Mouse (Mus musculus) thymus, adult 2 months (tissue): ENCODE results near the gene Atp1b1. TPM values are rescaled to one million over a fixed set of nuclear protein-coding genes. Genes with fewer than 3 reads are reported as not detected.

Experiments
- DNase-seq: peaks from one replicate; pipeline ENCODE4 v3.0.0; 2021
- H3K27ac ChIP-seq: fragments of 200-500 bp; 2 replicates; pipeline ENCODE4 v1.5.1; 2012; ENCODE audit warnings: low read length, control low read depth; ENCODE audit not compliant: control insufficient read depth, insufficient read depth
- H3K27me3 ChIP-seq: fragments of 200-500 bp; 2 replicates; pipeline ENCODE4 v1.6.1; 2012; ENCODE audit warnings: mild to moderate bottlenecking, low read length, moderate library complexity, mixed read lengths; ENCODE audit not compliant: control insufficient read depth, insufficient read depth
- H3K36me3 ChIP-seq: fragments of 200-500 bp; 2 replicates; pipeline ENCODE4 v1.6.1; 2012; ENCODE audit warnings: mild to moderate bottlenecking, low read length, moderate library complexity; ENCODE audit not compliant: control insufficient read depth, insufficient read depth
- H3K4me1 ChIP-seq: fragments of 200-500 bp; replicated peaks from 2 replicates; pipeline ENCODE4 v1.6.1; 2012; ENCODE audit warnings: low read length; ENCODE audit not compliant: control insufficient read depth, insufficient read depth
- H3K4me3 ChIP-seq: fragments of 200-500 bp; 2 replicates; pipeline ENCODE4 v1.5.1; 2012; ENCODE audit warnings: mild to moderate bottlenecking, low read length, control low read depth, moderate library complexity; ENCODE audit not compliant: control insufficient read depth, insufficient read depth
- CTCF ChIP-seq: fragments of 200-500 bp; IDR thresholded peaks from 2 replicates; pipeline ENCODE4 v1.5.1; 2012; ENCODE audit warnings: mild to moderate bottlenecking, control low read depth, low read length, moderate library complexity, borderline replicate concordance; ENCODE audit not compliant: control insufficient read depth, poor library complexity, insufficient read depth; ENCODE audit errors: extremely low read depth
- POLR2A ChIP-seq: fragments of 200-500 bp; IDR thresholded peaks from 2 replicates; pipeline ENCODE4 v1.6.1; 2012; ENCODE audit warnings: mild to moderate bottlenecking, low read length, control low read depth, moderate library complexity; ENCODE audit not compliant: control insufficient read depth, poor library complexity, insufficient read depth; ENCODE audit errors: extremely low read depth
- WGBS: fragments of 180-500 bp; shearing (Covaris S2); methylation state at CpG from one replicate; pipeline ENCODE4 v1.1.7; 2018; 5-methylcytosine and 5-hydroxymethylcytosine counted together
- polyA plus RNA-seq: library from polyadenylated mRNA; depleted of rRNA; stranded (reverse); fragments of >200 nt; gene quantifications from 2 replicates; pipeline ENCODE4 v1.2.3, GENCODE M21; 2012

Atp1b1 gene
- polyA plus RNA-seq, 1 experiment = 56.5 TPM

DNA sequence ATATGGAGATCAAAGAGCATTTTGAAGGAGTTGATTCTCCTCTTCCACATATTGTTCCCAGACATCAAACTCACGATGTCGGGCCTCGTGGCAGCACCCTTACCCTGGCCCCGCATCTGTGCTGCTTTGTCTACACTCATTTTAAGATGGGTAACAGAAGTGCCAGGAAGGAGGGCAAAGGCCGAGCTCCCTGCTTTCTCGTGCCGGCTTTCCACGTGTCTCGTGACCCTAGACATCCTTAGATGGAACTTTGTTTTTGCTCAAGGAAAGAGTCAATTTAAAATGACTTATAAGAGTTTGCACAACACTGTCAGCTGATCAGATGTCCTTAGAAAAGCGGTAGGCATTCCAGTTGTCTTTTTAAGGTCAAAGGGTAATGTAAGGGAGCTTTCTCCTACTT lies 39.8 kb downstream of the Atp1b1 start:
- TF ChIP-seq POLR2A (no peak), CTCF (no peak)
- DNase-seq = no peak
- no peaks in the 10 kb centered on the region for H3K27me3 ChIP-seq
- H3K4me3 ChIP-seq = no peak overlapping the region
- peaks cover 6% of the 10 kb centered on the region for H3K4me1 ChIP-seq
- 97% methylated on average over 10 of the region's 10 CpGs for WGBS
- H3K36me3 ChIP-seq = no peaks in the 10 kb centered on the region
- no peak overlapping the region for H3K27ac ChIP-seq

DNA sequence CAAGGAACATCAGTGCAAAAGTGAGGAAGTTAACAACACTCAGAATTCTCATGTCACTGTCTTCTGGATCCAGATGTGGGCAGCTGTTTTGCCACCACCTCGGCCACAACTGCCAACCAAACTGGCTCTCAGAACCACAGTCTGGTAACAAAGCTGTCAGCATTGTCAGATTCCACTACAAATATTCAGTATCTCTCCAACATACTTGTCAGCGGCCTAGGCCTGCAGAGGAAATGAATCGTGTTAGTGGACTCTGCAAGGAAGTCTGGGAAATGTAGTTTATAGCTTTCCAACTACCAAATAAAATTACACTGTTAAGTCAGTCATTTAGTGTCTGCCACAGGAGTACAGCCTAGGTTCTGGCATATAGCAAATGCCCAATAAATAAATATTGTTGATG lies 40.6 kb downstream of the Atp1b1 start:
- Histone ChIP-seq H3K36me3 (no peaks in the 10 kb centered on the region), H3K27me3 (no peaks in the 10 kb centered on the region), H3K27ac (no peak overlapping the region), H3K4me1 (peaks cover 10% of the 10 kb centered on the region), H3K4me3 (no peak overlapping the region)
- 27% methylated on average over 3 of the region's 3 CpGs for WGBS
- no peak for DNase-seq
- TF ChIP-seq POLR2A = no peak
- no peak for TF ChIP-seq CTCF

GRCm38 (mm10) chr1:164416692-164417394 lies 41.3 kb downstream of the Atp1b1 start:
- Histone ChIP-seq H3K4me1 (peaks cover 10% of the 10 kb centered on the region), H3K27me3 (no peaks in the 10 kb centered on the region), H3K27ac (no peak overlapping the region), H3K36me3 (no peaks in the 10 kb centered on the region), H3K4me3 (no peak overlapping the region)
- no peak for TF ChIP-seq CTCF
- TF ChIP-seq POLR2A = no peak
- no peak for DNase-seq
- 94% methylated on average over 12 of the region's 12 CpGs for WGBS

GRCm38 (mm10) chr1:164415347-164415751 lies 42.8 kb downstream of the Atp1b1 start:
- Histone ChIP-seq H3K36me3 (no peaks in the 10 kb centered on the region), H3K4me1 (peaks cover 10% of the 10 kb centered on the region), H3K27ac (no peak overlapping the region), H3K4me3 (no peak overlapping the region), H3K27me3 (no peaks in the 10 kb centered on the region)
- WGBS = 97% methylated on average over 2 of the region's 2 CpGs
- no peak for TF ChIP-seq CTCF
- no peak for TF ChIP-seq POLR2A
- no peak for DNase-seq

GRCm38 (mm10) chr1:164413608-164414007 lies 44.5 kb downstream of the Atp1b1 start:
- WGBS = 29% methylated on average over 11 of the region's 11 CpGs
- H3K36me3 ChIP-seq = no peaks in the 10 kb centered on the region
- H3K27me3 ChIP-seq = no peaks in the 10 kb centered on the region
- no peak overlapping the region for H3K27ac ChIP-seq
- peaks cover 10% of the 10 kb centered on the region for H3K4me1 ChIP-seq
- no peak overlapping the region for H3K4me3 ChIP-seq
- no peak for TF ChIP-seq POLR2A
- no peak for TF ChIP-seq CTCF
- peak; percentile 14 for DNase-seq

DNA sequence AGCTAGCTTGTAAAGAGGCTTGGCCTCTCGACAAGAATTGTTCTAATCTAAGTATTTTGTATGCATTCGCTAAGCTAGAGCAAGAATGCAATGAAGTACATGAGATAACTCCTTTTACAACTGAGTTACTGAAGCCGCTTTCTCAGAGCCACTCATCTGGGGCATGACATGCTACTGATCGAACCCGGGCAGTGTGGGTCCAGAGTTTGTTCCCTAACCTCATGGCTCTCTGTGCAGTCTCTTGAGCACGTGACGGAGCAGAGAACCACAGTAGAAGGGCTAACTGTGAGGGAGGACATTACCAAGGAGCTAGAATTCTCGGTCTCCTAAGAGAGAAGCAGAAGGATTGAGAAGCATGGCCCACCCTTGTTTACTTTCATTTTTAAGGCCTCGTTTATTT lies 45.2 kb downstream of the Atp1b1 start:
- TF ChIP-seq CTCF (no peak), POLR2A (no peak)
- no peak for DNase-seq
- Histone ChIP-seq H3K27ac (no peak overlapping the region), H3K36me3 (no peaks in the 10 kb centered on the region), H3K27me3 (no peaks in the 10 kb centered on the region), H3K4me1 (peaks cover 10% of the 10 kb centered on the region), H3K4me3 (no peak overlapping the region)
- WGBS = 95% methylated on average over 9 of the region's 9 CpGs

- WGBS = 90% methylated on average over 7 of the region's 7 CpGs
Observed at GRCm38 (mm10) chr1:164411306-164411705, 46.8 kb downstream of the Atp1b1 start.

More at GRCm38 (mm10) chr1:164411306-164411705, 46.8 kb downstream of the Atp1b1 start:
- peaks cover 10% of the 10 kb centered on the region for H3K4me1 ChIP-seq
- no peak for DNase-seq
- TF ChIP-seq POLR2A (no peak), CTCF (no peak)
- no peak overlapping the region for H3K27ac ChIP-seq
- no peaks in the 10 kb centered on the region for H3K36me3 ChIP-seq
- H3K4me3 ChIP-seq = no peak overlapping the region
- H3K27me3 ChIP-seq = no peaks in the 10 kb centered on the region
